Mouse (Mus musculus) heart, embryonic 12.5 days (tissue): ENCODE measurements around the gene Kcnh3. TPM values are rescaled to one million over a fixed set of nuclear protein-coding genes. Genes with fewer than 3 reads are reported as not detected.

Source experiments
- ATAC-seq: fragments of 200-750 bp; cut with Nextera tagmentation; 2 replicates; pipeline ENCODE4 v1.8.0; 2017; ENCODE audit warnings: moderate TSS enrichment, moderate library complexity; ENCODE audit not compliant: insufficient number of reproducible peaks, low FRiP score
- H3K27ac ChIP-seq: fragments of 300-500 bp; sonication (generic); 2 replicates; pipeline ENCODE4 v1.5.1; 2016; ENCODE audit warnings: mild to moderate bottlenecking, moderate library complexity; ENCODE audit not compliant: poor library complexity, severe bottlenecking
- H3K27me3 ChIP-seq: fragments of 300-500 bp; sonication (generic); replicated peaks from 2 replicates; pipeline ENCODE4 v1.6.1; 2016; ENCODE audit warnings: mild to moderate bottlenecking, moderate library complexity
- H3K36me3 ChIP-seq: fragments of 300-500 bp; sonication (generic); 2 replicates; pipeline ENCODE4 v1.6.1; 2016; ENCODE audit warnings: mild to moderate bottlenecking, moderate library complexity
- H3K4me1 ChIP-seq: fragments of 300-500 bp; sonication (generic); replicated peaks from 2 replicates; pipeline ENCODE4 v1.6.1; 2016; ENCODE audit warnings: mild to moderate bottlenecking
- H3K4me2 ChIP-seq: fragments of 300-500 bp; sonication (generic); 2 replicates; pipeline ENCODE4 v1.6.1; 2016; ENCODE audit warnings: mild to moderate bottlenecking, moderate library complexity
- H3K4me3 ChIP-seq: fragments of 300-500 bp; sonication (generic); 2 replicates; pipeline ENCODE4 v1.5.1; 2016; ENCODE audit warnings: mild to moderate bottlenecking
- H3K9ac ChIP-seq: fragments of 300-500 bp; sonication (generic); 2 replicates; pipeline ENCODE4 v1.6.1; 2016; ENCODE audit warnings: mild to moderate bottlenecking, moderate library complexity
- H3K9me3 ChIP-seq: fragments of 300-500 bp; sonication (generic); replicated peaks from 2 replicates; pipeline ENCODE4 v1.6.1; 2016; ENCODE audit warnings: mild to moderate bottlenecking, moderate library complexity
- whole genome bisulfite sequencing: fragments of 180-500 bp; shearing (Covaris S2); methylation state at CpG from one replicate; pipeline ENCODE4 v1.1.7; 2016; 5-methylcytosine and 5-hydroxymethylcytosine counted together
- polyA plus RNA-seq: library from polyadenylated mRNA; unstranded; fragments of >200 nt; fragmentation: Nextera tagmentation; extraction: Ambion mirVana; gene quantifications from 2 replicates; pipeline ENCODE4 v1.2.1, GENCODE M21; 2016

The Kcnh3 gene
- polyA plus RNA-seq, 1 experiment from 2014 or later = 0.24 TPM

GRCm38 (mm10) chr15:99221315-99221952, 3.2 kb upstream of the Kcnh3 start:
- Histone ChIP-seq H3K9ac (no peak overlapping the region), H3K4me1 (peaks cover 47% of the 10 kb centered on the region), H3K4me2 (no peak overlapping the region), H3K27me3 (peaks cover 77% of the 10 kb centered on the region), H3K27ac (no peak overlapping the region), H3K9me3 (no peaks in the 10 kb centered on the region), H3K36me3 (no peaks in the 10 kb centered on the region), H3K4me3 (no peak overlapping the region)
- WGBS = 6% methylated on average over 8 of the region's 8 CpGs
- no peak for ATAC-seq

DNA sequence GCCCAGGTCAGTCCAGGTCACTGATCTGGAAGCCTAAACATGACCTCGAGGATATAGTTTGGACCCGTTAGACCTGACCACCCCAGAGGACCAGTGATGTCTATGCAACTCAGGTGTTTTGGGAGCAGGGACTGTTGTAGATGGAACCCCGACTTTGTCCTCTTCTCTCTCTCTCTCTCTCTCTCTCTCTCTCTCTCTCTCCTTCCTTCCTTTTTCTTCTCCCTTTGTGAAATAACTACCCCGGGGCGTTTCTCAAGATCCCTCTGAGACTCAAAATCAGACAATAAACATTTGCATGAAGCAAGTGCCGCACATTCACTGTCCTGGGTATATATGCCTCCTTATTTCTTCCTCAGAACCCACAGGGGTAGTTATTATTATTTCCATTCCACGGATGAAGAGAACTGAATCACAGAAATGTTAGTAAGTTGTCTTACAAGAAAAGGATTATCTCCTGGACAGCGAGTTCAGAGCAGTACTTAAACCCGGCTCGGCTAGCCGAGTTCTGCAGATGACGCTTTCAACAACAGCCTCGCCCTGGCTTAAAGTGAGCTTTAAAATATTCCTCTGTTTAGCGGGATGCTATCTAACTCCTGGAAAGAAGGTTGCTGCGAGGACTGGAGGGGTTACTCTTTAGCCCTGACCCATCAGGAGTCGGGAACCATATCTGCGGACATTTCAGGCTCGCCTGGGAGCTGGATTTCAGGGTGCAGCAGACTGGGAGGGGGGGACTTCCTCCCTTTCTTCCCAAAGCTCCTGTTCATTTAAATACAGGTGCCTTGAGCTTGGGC, 1.7 kb upstream of the Kcnh3 start:
- H3K9me3 ChIP-seq = no peaks in the 10 kb centered on the region
- 9% methylated on average over 18 of the region's 18 CpGs for WGBS
- peaks cover 47% of the 10 kb centered on the region for H3K4me1 ChIP-seq
- no peak for ATAC-seq
- no peak overlapping the region for H3K27ac ChIP-seq
- H3K36me3 ChIP-seq = no peaks in the 10 kb centered on the region
- peak overlapping the region; percentile 78 for H3K4me2 ChIP-seq
- H3K9ac ChIP-seq = peak overlapping the region; percentile 60
- peak overlapping the region; percentile 52 for H3K4me3 ChIP-seq
- H3K27me3 ChIP-seq = peaks cover 89% of the 10 kb centered on the region

DNA sequence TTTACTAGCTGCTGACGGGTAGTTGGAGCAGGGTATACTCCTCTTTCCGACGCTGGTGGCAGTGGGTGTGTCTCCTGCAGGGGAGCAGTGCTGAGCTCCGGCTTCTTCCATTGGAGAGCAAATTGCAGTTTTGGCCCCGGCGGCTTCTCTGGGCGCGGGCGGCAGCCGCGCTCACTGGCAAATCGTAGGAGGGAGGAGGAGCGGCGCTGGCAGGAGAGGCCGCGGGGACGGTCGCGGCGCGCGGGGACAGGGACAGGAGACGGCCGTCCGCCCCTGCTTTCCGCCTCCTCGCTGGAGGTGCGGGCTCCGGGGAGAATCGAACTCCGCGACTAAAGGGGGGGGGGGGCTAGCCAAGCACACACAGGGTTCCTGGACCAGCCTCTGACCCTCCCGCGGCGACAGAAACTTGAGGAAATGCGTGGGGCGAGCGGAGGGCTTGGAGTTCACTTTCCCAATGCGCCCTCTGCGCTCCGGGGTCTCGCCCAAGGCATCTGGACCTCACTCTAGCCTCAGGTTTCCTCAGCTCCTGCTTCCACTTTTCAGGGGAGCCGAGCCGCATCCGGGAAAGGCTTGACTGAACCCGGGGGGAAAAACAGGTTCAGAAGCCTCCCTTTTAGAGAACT, 965 bp upstream of the Kcnh3 start:
- H3K36me3 ChIP-seq = no peaks in the 10 kb centered on the region
- H3K27ac ChIP-seq = no peak overlapping the region
- ATAC-seq = peak; percentile 12
- peaks cover 92% of the 10 kb centered on the region for H3K27me3 ChIP-seq
- peaks cover 47% of the 10 kb centered on the region for H3K4me1 ChIP-seq
- H3K4me2 ChIP-seq = peak overlapping the region; percentile 78
- WGBS = 1% methylated on average over 40 of the region's 46 CpGs
- H3K4me3 ChIP-seq = peak overlapping the region; percentile 52
- H3K9me3 ChIP-seq = no peaks in the 10 kb centered on the region
- peak overlapping the region; percentile 60 for H3K9ac ChIP-seq

DNA sequence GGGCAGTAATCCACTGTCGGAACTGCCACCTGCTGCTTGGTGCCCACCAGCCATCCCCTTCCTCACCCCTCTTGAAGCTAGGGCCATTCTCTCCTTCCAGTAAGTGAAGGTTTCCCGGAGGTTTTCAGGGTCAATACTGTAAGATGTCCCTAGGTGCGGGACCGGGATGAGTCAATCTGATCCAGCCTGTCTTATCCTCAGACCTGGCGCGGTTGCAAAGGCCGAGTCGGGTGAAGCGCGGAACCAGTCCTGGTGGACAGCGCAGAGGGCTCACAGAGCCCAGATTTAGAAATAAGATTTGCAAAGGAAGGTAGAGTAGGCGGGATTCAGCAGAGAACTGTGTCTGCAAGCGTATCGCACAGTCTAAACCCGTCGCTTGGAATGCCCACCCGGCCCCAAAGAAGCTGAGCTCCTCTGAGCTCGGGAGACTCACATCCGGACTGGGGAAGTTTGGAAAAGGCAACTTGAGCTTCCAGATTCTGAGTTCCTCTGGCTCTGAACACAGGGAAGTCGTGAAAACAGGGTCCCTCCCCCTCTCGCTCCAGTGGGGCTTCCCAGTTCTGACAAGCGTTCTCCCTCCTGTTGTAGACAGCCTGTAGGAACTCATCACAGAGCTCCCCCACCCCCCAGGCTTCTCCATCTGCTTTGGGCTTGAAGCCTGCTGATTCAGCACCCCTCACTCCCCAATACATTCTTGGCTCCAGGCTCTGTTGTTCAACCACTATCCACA, 585 bp downstream of the Kcnh3 start:
- Histone ChIP-seq H3K27me3 (peaks cover 95% of the 10 kb centered on the region), H3K4me2 (peak overlapping the region; percentile 78), H3K4me3 (peak overlapping the region; percentile 52), H3K27ac (no peak overlapping the region), H3K9ac (peak overlapping the region; percentile 60; the same call in 1 of the 2 replicates), H3K9me3 (no peaks in the 10 kb centered on the region), H3K36me3 (no peaks in the 10 kb centered on the region), H3K4me1 (peaks cover 47% of the 10 kb centered on the region)
- WGBS = 2% methylated on average over 22 of the region's 22 CpGs
- no peak for ATAC-seq

DNA sequence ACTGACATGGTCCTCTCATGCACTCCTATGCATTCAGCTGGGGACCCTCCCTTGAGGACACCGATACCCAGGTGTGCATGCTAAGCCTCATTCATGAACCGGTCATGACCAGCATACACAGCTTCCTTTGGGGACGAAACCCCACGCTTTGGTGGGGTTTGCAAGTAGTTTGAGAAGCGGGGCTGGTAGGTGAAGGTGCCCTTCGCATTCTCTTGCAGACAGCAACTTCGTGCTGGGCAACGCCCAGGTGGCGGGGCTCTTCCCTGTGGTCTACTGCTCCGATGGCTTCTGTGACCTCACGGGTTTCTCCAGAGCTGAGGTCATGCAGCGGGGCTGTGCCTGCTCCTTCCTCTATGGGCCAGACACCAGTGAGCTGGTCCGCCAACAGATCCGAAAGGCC, 1.4 kb downstream of the Kcnh3 start:
- H3K36me3 ChIP-seq = no peaks in the 10 kb centered on the region
- H3K9ac ChIP-seq = no peak overlapping the region
- ATAC-seq = no peak
- no peak overlapping the region for H3K4me3 ChIP-seq
- H3K27ac ChIP-seq = no peak overlapping the region
- peak overlapping the region; percentile 78; the same call in 1 of the 2 replicates for H3K4me2 ChIP-seq
- H3K9me3 ChIP-seq = no peaks in the 10 kb centered on the region
- peaks cover 47% of the 10 kb centered on the region for H3K4me1 ChIP-seq
- H3K27me3 ChIP-seq = peaks cover 96% of the 10 kb centered on the region
- WGBS = 24% methylated on average over 14 of the region's 14 CpGs

- H3K36me3 ChIP-seq = no peaks in the 10 kb centered on the region
These were observed 7.3 kb downstream of the Kcnh3 start for GRCm38 (mm10) chr15:99231998-99232397.

DNA sequence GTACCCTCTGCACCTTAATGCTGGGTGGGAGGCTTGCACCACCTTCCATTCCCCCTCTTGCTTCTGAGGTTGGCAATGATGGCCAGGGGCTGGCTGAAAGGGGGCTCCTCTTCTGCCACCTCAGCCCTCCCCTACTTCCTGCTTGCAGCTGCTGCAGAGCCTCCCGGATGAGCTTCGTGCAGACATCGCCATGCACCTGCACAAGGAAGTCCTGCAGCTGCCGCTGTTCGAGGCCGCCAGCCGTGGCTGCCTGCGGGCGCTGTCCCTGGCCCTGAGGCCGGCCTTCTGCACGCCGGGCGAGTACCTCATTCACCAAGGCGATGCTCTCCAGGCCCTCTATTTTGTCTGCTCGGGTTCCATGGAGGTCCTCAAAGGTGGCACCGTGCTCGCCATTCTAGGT, 9.1 kb downstream of the Kcnh3 start:
- H3K4me3 ChIP-seq = no peak overlapping the region
- peaks cover 72% of the 10 kb centered on the region for H3K27me3 ChIP-seq
- ATAC-seq = no peak
- WGBS = 64% methylated on average over 17 of the region's 17 CpGs
- H3K36me3 ChIP-seq = no peaks in the 10 kb centered on the region
- no peak overlapping the region for H3K9ac ChIP-seq
- no peaks in the 10 kb centered on the region for H3K4me1 ChIP-seq
- no peaks in the 10 kb centered on the region for H3K9me3 ChIP-seq
- no peak overlapping the region for H3K27ac ChIP-seq
- no peak overlapping the region for H3K4me2 ChIP-seq

More at GRCm38 (mm10) chr15:99231998-99232397, 7.3 kb downstream of the Kcnh3 start:
- Histone ChIP-seq H3K4me2 (no peak overlapping the region), H3K27me3 (peaks cover 89% of the 10 kb centered on the region), H3K9ac (no peak overlapping the region), H3K9me3 (no peaks in the 10 kb centered on the region), H3K27ac (no peak overlapping the region), H3K4me1 (no peaks in the 10 kb centered on the region), H3K4me3 (no peak overlapping the region)
- 65% methylated on average over 10 of the region's 10 CpGs for WGBS
- ATAC-seq = no peak

DNA sequence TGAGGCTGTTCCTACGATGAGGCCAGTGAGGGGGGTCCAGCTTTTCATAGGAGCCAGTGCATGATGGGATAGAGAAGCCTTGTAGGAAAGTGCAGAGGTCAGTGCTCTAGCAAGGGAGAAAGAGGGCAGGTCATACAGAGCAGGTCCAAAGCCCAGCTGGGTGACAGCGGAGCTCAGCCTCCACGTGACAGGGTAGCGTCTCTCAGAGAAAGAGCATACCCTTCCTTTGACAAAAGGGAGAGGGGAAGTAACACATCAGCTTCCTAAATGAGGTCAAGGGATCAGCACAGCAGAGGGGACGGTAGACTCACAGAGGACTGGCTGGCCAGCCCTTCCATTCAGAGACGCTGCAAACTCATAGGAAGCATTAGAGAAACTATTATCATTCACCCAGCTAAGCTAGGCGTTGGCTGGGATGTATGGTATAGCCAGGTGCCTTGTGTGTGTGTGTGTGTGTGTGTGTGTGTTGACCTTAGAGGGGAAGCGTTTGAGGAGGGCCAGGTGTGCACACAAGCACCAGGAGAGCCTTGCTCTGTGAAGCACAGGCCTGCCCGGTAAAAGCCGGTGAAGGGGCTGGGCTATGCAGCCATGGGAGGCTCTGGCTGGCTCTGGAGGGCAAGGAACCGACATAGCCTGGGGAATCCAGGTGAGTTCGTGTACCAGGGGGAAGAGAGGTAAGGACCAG, 9.8 kb downstream of the Kcnh3 start:
- WGBS = 56% methylated on average over 12 of the region's 12 CpGs
- Histone ChIP-seq H3K9me3 (no peaks in the 10 kb centered on the region), H3K4me3 (no peak overlapping the region), H3K36me3 (no peaks in the 10 kb centered on the region), H3K4me2 (no peak overlapping the region), H3K27me3 (peaks cover 64% of the 10 kb centered on the region), H3K4me1 (no peaks in the 10 kb centered on the region), H3K9ac (no peak overlapping the region), H3K27ac (no peak overlapping the region)
- no peak for ATAC-seq

DNA sequence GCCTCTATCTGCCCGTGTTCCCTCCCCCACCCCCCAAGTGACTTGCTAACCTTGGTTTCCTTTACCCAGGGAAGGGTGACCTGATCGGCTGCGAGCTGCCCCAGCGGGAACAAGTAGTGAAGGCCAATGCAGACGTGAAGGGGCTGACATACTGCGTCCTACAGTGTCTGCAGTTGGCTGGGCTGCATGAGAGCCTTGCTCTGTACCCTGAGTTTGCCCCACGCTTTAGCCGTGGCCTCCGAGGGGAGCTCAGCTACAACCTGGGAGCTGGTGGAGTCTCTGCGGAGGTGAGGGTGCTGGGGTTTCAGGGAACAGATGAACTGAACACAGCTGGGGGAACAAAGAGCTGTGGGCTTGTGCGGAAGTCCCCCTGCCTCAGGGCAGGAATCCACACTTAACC, 13.3 kb downstream of the Kcnh3 start:
- no peak overlapping the region for H3K4me3 ChIP-seq
- no peaks in the 10 kb centered on the region for H3K9me3 ChIP-seq
- no peak overlapping the region for H3K4me2 ChIP-seq
- H3K9ac ChIP-seq = no peak overlapping the region
- no peak overlapping the region for H3K27ac ChIP-seq
- peaks cover 24% of the 10 kb centered on the region for H3K36me3 ChIP-seq
- no peak for ATAC-seq
- WGBS = 61% methylated on average over 11 of the region's 11 CpGs
- H3K27me3 ChIP-seq = peaks cover 29% of the 10 kb centered on the region
- H3K4me1 ChIP-seq = no peaks in the 10 kb centered on the region

DNA sequence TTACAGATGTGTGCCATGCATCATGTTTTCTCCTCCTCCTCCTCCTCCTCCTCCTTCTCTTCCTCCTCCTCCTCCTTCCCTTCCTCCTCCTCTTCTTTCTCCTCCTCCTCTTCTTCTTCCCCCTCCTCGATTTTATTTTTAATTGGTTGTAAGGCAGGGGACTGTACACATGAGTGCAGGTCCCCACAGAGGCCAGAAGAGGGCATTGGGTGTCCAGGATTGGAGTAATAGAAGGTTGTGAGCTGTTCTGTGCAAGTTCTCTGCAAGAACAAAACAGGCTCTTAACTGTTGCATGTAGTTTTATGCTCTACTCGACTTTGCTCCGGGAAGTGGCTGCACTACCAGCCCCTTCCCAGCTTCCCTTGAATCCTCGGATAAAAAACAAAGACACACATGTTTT, 15.5 kb downstream of the Kcnh3 start:
- H3K27me3 ChIP-seq = peaks cover 9% of the 10 kb centered on the region; the same call in 1 of the 2 replicates
- no peaks in the 10 kb centered on the region for H3K4me1 ChIP-seq
- 0 out of 2 replicates have a peak overlapping the region, but pooled peaks have one; percentile 1 for H3K27ac ChIP-seq
- no peak overlapping the region for H3K9ac ChIP-seq
- no peak overlapping the region for H3K4me3 ChIP-seq
- H3K9me3 ChIP-seq = no peaks in the 10 kb centered on the region
- 64% methylated on average over 4 of the region's 4 CpGs for WGBS
- no peak overlapping the region for H3K4me2 ChIP-seq
- H3K36me3 ChIP-seq = peaks cover 45% of the 10 kb centered on the region
- no peak for ATAC-seq
